Mouse (Mus musculus) urinary bladder, postnatal 10 days (tissue): ENCODE measurements around the gene Fkbp5.
"Not testable (repeated sequence)": the region's sequence is repeated elsewhere in the genome, so short reads cannot be mapped to it uniquely, and the experiment has no call there.

Experiments used
- DNase-seq: peaks from one replicate; pipeline ENCODE4 v3.0.0; 2022; ENCODE audit warnings: low spot score

Gene Fkbp5

GRCm38 (mm10) chr17:28371941-28372340 is 145.4 kb downstream of the Fkbp5 start:
- DNase-seq: no peak

GRCm38 (mm10) chr17:28371286-28371685 is 146.0 kb downstream of the Fkbp5 start:
- DNase-seq: no peak

- DNase-seq: no peak
Measured at GRCm38 (mm10) chr17:28369056-28369455, 148.3 kb downstream of the Fkbp5 start.

- DNase-seq: peak; percentile 66
Measured at GRCm38 (mm10) chr17:28368449-28368848, 148.9 kb downstream of the Fkbp5 start.

GRCm38 (mm10) chr17:28365122-28365521 is 152.2 kb downstream of the Fkbp5 start, which contains the start of gene Tulp1:
Gene Tulp1 (minus strand): TSS chr17:28365222.
- no peak for DNase-seq

GRCm38 (mm10) chr17:28363507-28363906 is 153.8 kb downstream of the Fkbp5 start:
- no peak for DNase-seq

GRCm38 (mm10) chr17:28362653-28363292 is 154.6 kb downstream of the Fkbp5 start:
- no peak for DNase-seq

- DNase-seq: no peak
Measured at GRCm38 (mm10) chr17:28361921-28362652, 155.2 kb downstream of the Fkbp5 start.

- no peak for DNase-seq
Measured at GRCm38 (mm10) chr17:28360531-28361277, 156.6 kb downstream of the Fkbp5 start.

- DNase-seq: not testable (repeated sequence)
Measured at GRCm38 (mm10) chr17:28358576-28359261, 158.6 kb downstream of the Fkbp5 start.

GRCm38 (mm10) chr17:28355871-28356270 is 161.5 kb downstream of the Fkbp5 start:
- no peak for DNase-seq

- DNase-seq: no peak
Measured at GRCm38 (mm10) chr17:28352018-28352417, 165.3 kb downstream of the Fkbp5 start.

- no peak for DNase-seq
Measured at GRCm38 (mm10) chr17:28351353-28351890, 165.9 kb downstream of the Fkbp5 start.

- peak; percentile 64 for DNase-seq
Measured at GRCm38 (mm10) chr17:28350466-28351352, 166.6 kb downstream of the Fkbp5 start, which contains the start of gene Tead3. Gene Tead3 (minus strand): TSS chr17:28350817.

GRCm38 (mm10) chr17:28349901-28350465 is 167.3 kb downstream of the Fkbp5 start:
- DNase-seq: no peak

GRCm38 (mm10) chr17:28349264-28349880 is 168.0 kb downstream of the Fkbp5 start:
- DNase-seq: no peak
